Mouse (Mus musculus): Measurements from ENCODE around the gene Tomt. TPM values are rescaled to one million over a fixed set of nuclear protein-coding genes. Genes with fewer than 3 reads are reported as not detected.
"Not testable (repeated sequence)": the region's sequence is repeated elsewhere in the genome, so short reads cannot be mapped to it uniquely, and the experiment has no call there.

Tomt gene
- polyA plus RNA-seq, 1 experiment from 2014 or later: 0.71 TPM

GRCm38 (mm10) chr7:101937569-101937968 lies 31.4 kb upstream of the Tomt start:
- no peak overlapping the region for H3K4me2 ChIP-seq
- WGBS: 86% methylated on average over 4 of the region's 4 CpGs
- no peak overlapping the region for H3K4me3 ChIP-seq (ENCODE audit: low read depth, low read length)
- no peak for ATAC-seq (replicated peaks; ENCODE audit: low FRiP score)
- no peaks in the 10 kb centered on the region for H3K9me3 ChIP-seq (ENCODE audit: control insufficient read depth, low read length)
- H3K27ac ChIP-seq (ENCODE audit: low read depth, low read length): no peak overlapping the region
- H3K27me3 ChIP-seq (replicated peaks; ENCODE audit: control insufficient read depth, insufficient read depth, low read length): no peaks in the 10 kb centered on the region
- peaks cover 5% of the 10 kb centered on the region; the same call in 1 of the 2 replicates for H3K36me3 ChIP-seq (ENCODE audit: control insufficient read depth, insufficient read depth, low read length)
- H3K9ac ChIP-seq (ENCODE audit: low read depth, low read length): no peak overlapping the region
- H3K4me1 ChIP-seq (replicated peaks; ENCODE audit: control insufficient read depth, insufficient read depth, low read length): peaks cover 9% of the 10 kb centered on the region
- no peak for DNase-seq (ENCODE audit: low spot score)

- DNase-seq (ENCODE audit: low spot score) (no peak), ATAC-seq (replicated peaks; ENCODE audit: low FRiP score) (no peak)
- Histone ChIP-seq H3K4me3 (ENCODE audit: low read depth, low read length) (no peak overlapping the region), H3K9me3 (ENCODE audit: control insufficient read depth, low read length) (no peaks in the 10 kb centered on the region), H3K9ac (ENCODE audit: low read depth, low read length) (no peak overlapping the region), H3K27me3 (replicated peaks; ENCODE audit: control insufficient read depth, insufficient read depth, low read length) (no peaks in the 10 kb centered on the region), H3K4me2 (no peak overlapping the region), H3K4me1 (replicated peaks; ENCODE audit: control insufficient read depth, insufficient read depth, low read length) (peaks cover 9% of the 10 kb centered on the region), H3K27ac (ENCODE audit: low read depth, low read length) (no peak overlapping the region), H3K36me3 (ENCODE audit: control insufficient read depth, insufficient read depth, low read length) (peaks cover 5% of the 10 kb centered on the region; the same call in 1 of the 2 replicates)
- 87% methylated on average over 4 of the region's 4 CpGs for WGBS
Observed at GRCm38 (mm10) chr7:101936996-101937395, 30.8 kb upstream of the Tomt start.

GRCm38 (mm10) chr7:101935957-101936356 lies 29.8 kb upstream of the Tomt start:
- 86% methylated on average over 4 of the region's 4 CpGs for WGBS
- DNase-seq (ENCODE audit: low spot score): no peak
- ATAC-seq (replicated peaks; ENCODE audit: low FRiP score): no peak
- H3K9ac ChIP-seq (ENCODE audit: low read depth, low read length): no peak overlapping the region
- H3K4me2 ChIP-seq: peak overlapping the region; percentile 79; the same call in 1 of the 2 replicates
- no peaks in the 10 kb centered on the region for H3K9me3 ChIP-seq (ENCODE audit: control insufficient read depth, low read length)
- peaks cover 5% of the 10 kb centered on the region; the same call in 1 of the 2 replicates for H3K36me3 ChIP-seq (ENCODE audit: control insufficient read depth, insufficient read depth, low read length)
- H3K4me3 ChIP-seq (ENCODE audit: low read depth, low read length): no peak overlapping the region
- H3K27me3 ChIP-seq (replicated peaks; ENCODE audit: control insufficient read depth, insufficient read depth, low read length): no peaks in the 10 kb centered on the region
- peaks cover 9% of the 10 kb centered on the region for H3K4me1 ChIP-seq (replicated peaks; ENCODE audit: control insufficient read depth, insufficient read depth, low read length)
- H3K27ac ChIP-seq (ENCODE audit: low read depth, low read length): no peak overlapping the region

GRCm38 (mm10) chr7:101933751-101934240 lies 27.6 kb upstream of the Tomt start, which contains the start of the genes Lrrc51 and Numa1:
Lrrc51 (minus strand) TSS chr7:101933895.
Numa1 (plus strand) TSS chr7:101934111.
- Histone ChIP-seq H3K27ac (ENCODE audit: low read depth, low read length) (peak within 1 kb of the TSS; percentile 91), H3K36me3 (ENCODE audit: control insufficient read depth, insufficient read depth, low read length) (peaks cover 1% of the 10 kb centered on the region; the same call in 1 of the 2 replicates), H3K9me3 (ENCODE audit: control insufficient read depth, low read length) (no peaks in the 10 kb centered on the region), H3K4me2 (peak within 1 kb of the TSS; percentile 87), H3K9ac (ENCODE audit: low read depth, low read length) (peak within 1 kb of the TSS; percentile 95), H3K4me1 (replicated peaks; ENCODE audit: control insufficient read depth, insufficient read depth, low read length) (peaks cover 9% of the 10 kb centered on the region), H3K4me3 (ENCODE audit: low read depth, low read length) (peak within 1 kb of the TSS; percentile 88), H3K27me3 (replicated peaks; ENCODE audit: control insufficient read depth, insufficient read depth, low read length) (no peaks in the 10 kb centered on the region)
- ATAC-seq (replicated peaks; ENCODE audit: low FRiP score) (peak; percentile 98), DNase-seq (ENCODE audit: low spot score) (peak; percentile 90)
- under 1% methylated on average over 40 of the region's 40 CpGs for WGBS

- Histone ChIP-seq H3K27me3 (replicated peaks; ENCODE audit: control insufficient read depth, insufficient read depth, low read length) (no peaks in the 10 kb centered on the region), H3K27ac (ENCODE audit: low read depth, low read length) (peak overlapping the region; percentile 80), H3K9me3 (ENCODE audit: control insufficient read depth, low read length) (no peaks in the 10 kb centered on the region), H3K9ac (ENCODE audit: low read depth, low read length) (peak overlapping the region; percentile 73), H3K4me3 (ENCODE audit: low read depth, low read length) (peak overlapping the region; percentile 88), H3K36me3 (ENCODE audit: control insufficient read depth, insufficient read depth, low read length) (no peaks in the 10 kb centered on the region), H3K4me2 (peak overlapping the region; percentile 87), H3K4me1 (replicated peaks; ENCODE audit: control insufficient read depth, insufficient read depth, low read length) (peaks cover 9% of the 10 kb centered on the region)
- DNase-seq (ENCODE audit: low spot score): no peak
- peak; percentile 46 for ATAC-seq (replicated peaks; ENCODE audit: low FRiP score)
- WGBS: 4% methylated on average over 15 of the region's 15 CpGs
Observed at GRCm38 (mm10) chr7:101933300-101933699, 27.1 kb upstream of the Tomt start.

GRCm38 (mm10) chr7:101932551-101932950 lies 26.4 kb upstream of the Tomt start:
- Histone ChIP-seq H3K4me2 (peak overlapping the region; percentile 87), H3K4me1 (replicated peaks; ENCODE audit: control insufficient read depth, insufficient read depth, low read length) (peaks cover 9% of the 10 kb centered on the region), H3K4me3 (ENCODE audit: low read depth, low read length) (peak overlapping the region; percentile 88), H3K36me3 (ENCODE audit: control insufficient read depth, insufficient read depth, low read length) (no peaks in the 10 kb centered on the region), H3K9ac (ENCODE audit: low read depth, low read length) (0 out of 2 replicates have a peak overlapping the region, but pooled peaks have one; percentile 2), H3K27ac (ENCODE audit: low read depth, low read length) (no peak overlapping the region), H3K27me3 (replicated peaks; ENCODE audit: control insufficient read depth, insufficient read depth, low read length) (no peaks in the 10 kb centered on the region), H3K9me3 (ENCODE audit: control insufficient read depth, low read length) (no peaks in the 10 kb centered on the region)
- 90% methylated on average over 1 of the region's 1 CpGs for WGBS
- DNase-seq (ENCODE audit: low spot score): no peak
- no peak for ATAC-seq (replicated peaks; ENCODE audit: low FRiP score)

GRCm38 (mm10) chr7:101928093-101928492 lies 21.9 kb upstream of the Tomt start:
- Histone ChIP-seq H3K4me1 (replicated peaks; ENCODE audit: control insufficient read depth, insufficient read depth, low read length) (peaks cover 4% of the 10 kb centered on the region; the same call in 1 of the 2 replicates), H3K27me3 (replicated peaks; ENCODE audit: control insufficient read depth, insufficient read depth, low read length) (no peaks in the 10 kb centered on the region), H3K27ac (ENCODE audit: low read depth, low read length) (no peak overlapping the region), H3K9ac (ENCODE audit: low read depth, low read length) (no peak overlapping the region), H3K4me2 (no peak overlapping the region), H3K9me3 (ENCODE audit: control insufficient read depth, low read length) (no peaks in the 10 kb centered on the region), H3K4me3 (ENCODE audit: low read depth, low read length) (no peak overlapping the region), H3K36me3 (ENCODE audit: control insufficient read depth, insufficient read depth, low read length) (no peaks in the 10 kb centered on the region)
- ATAC-seq (replicated peaks; ENCODE audit: low FRiP score) (no peak), DNase-seq (ENCODE audit: low spot score) (no peak)
- 88% methylated on average over 3 of the region's 3 CpGs for WGBS

- H3K27me3 ChIP-seq (replicated peaks; ENCODE audit: control insufficient read depth, insufficient read depth, low read length); H3K36me3 ChIP-seq (ENCODE audit: control insufficient read depth, insufficient read depth, low read length); H3K27ac ChIP-seq (ENCODE audit: low read depth, low read length); H3K9me3 ChIP-seq (ENCODE audit: control insufficient read depth, low read length); H3K9ac ChIP-seq (ENCODE audit: low read depth, low read length); H3K4me3 ChIP-seq (ENCODE audit: low read depth, low read length); H3K4me1 ChIP-seq (replicated peaks; ENCODE audit: control insufficient read depth, insufficient read depth, low read length); ATAC-seq (replicated peaks; ENCODE audit: low FRiP score); DNase-seq (ENCODE audit: low spot score); H3K4me2 ChIP-seq: not testable (repeated sequence)
Observed at GRCm38 (mm10) chr7:101925892-101926291, 19.7 kb upstream of the Tomt start.

GRCm38 (mm10) chr7:101918071-101918470 lies 11.9 kb upstream of the Tomt start:
- peak; percentile 71 for ATAC-seq (replicated peaks; ENCODE audit: low FRiP score)
- 10% methylated on average over 1 of the region's 1 CpGs for WGBS
- Histone ChIP-seq H3K36me3 (ENCODE audit: control insufficient read depth, insufficient read depth, low read length) (peaks cover 3% of the 10 kb centered on the region; the same call in 1 of the 2 replicates), H3K9ac (ENCODE audit: low read depth, low read length) (no peak overlapping the region), H3K4me2 (no peak overlapping the region), H3K9me3 (ENCODE audit: control insufficient read depth, low read length) (no peaks in the 10 kb centered on the region), H3K4me1 (replicated peaks; ENCODE audit: control insufficient read depth, insufficient read depth, low read length) (no peaks in the 10 kb centered on the region), H3K27ac (ENCODE audit: low read depth, low read length) (no peak overlapping the region), H3K4me3 (ENCODE audit: low read depth, low read length) (no peak overlapping the region), H3K27me3 (replicated peaks; ENCODE audit: control insufficient read depth, insufficient read depth, low read length) (no peaks in the 10 kb centered on the region)
- DNase-seq (ENCODE audit: low spot score): peak; percentile 54
